Mouse (Mus musculus): ENCODE data around the gene Saal1. TPM values are rescaled to one million over a fixed set of nuclear protein-coding genes. Genes with fewer than 3 reads are reported as not detected.

Saal1 gene
- total RNA-seq, 2 experiments from 2014 or later = 7.1 to 9.9 TPM

Other genes starting within 250 kb of the Saal1 start
- gene Sergef, start 70.9 kb downstream of the Saal1 start, total RNA-seq (2015; ENCODE audit: low replicate concordance) = 4.6 TPM in 1 of 2 replicates, not detected in the other
- gene Sergef, start 70.9 kb downstream of the Saal1 start, total RNA-seq (2017; ENCODE audit: low replicate concordance) = 0.23 and 0.26 TPM in 2 replicates
- gene Tph1, start 38.1 kb downstream of the Saal1 start, total RNA-seq (2015; ENCODE audit: low replicate concordance) = not detected in 2 replicates
- gene Tph1, start 38.1 kb downstream of the Saal1 start, total RNA-seq (2017; ENCODE audit: low replicate concordance) = not detected in 2 replicates
- gene Saa3, start 5.0 kb upstream of the Saal1 start, total RNA-seq (2015; ENCODE audit: low replicate concordance) = not detected in 2 replicates
- gene Saa3, start 5.0 kb upstream of the Saal1 start, total RNA-seq (2017; ENCODE audit: low replicate concordance) = not detected in 2 replicates
- not detected in 2 replicates for gene Saa4, start 21.9 kb upstream of the Saal1 start, total RNA-seq (2015; ENCODE audit: low replicate concordance)
- gene Saa4, start 21.9 kb upstream of the Saal1 start, total RNA-seq (2017; ENCODE audit: low replicate concordance) = not detected in 2 replicates
- gene Saa1, start 32.3 kb upstream of the Saal1 start, total RNA-seq (2015; ENCODE audit: low replicate concordance) = not detected in 2 replicates
- not detected in 2 replicates for gene Saa1, start 32.3 kb upstream of the Saal1 start, total RNA-seq (2017; ENCODE audit: low replicate concordance)
- gene Saa2, start 41.1 kb upstream of the Saal1 start, total RNA-seq (2015; ENCODE audit: low replicate concordance) = not detected in 2 replicates
- not detected in 2 replicates for gene Saa2, start 41.1 kb upstream of the Saal1 start, total RNA-seq (2017; ENCODE audit: low replicate concordance)
- 7.2 and 9.2 TPM in 2 replicates for gene Hps5, start 85.4 kb upstream of the Saal1 start, total RNA-seq (2015; ENCODE audit: low replicate concordance)
- 19.8 and 29.9 TPM in 2 replicates for gene Hps5, start 85.4 kb upstream of the Saal1 start, total RNA-seq (2017; ENCODE audit: low replicate concordance)
- 16.2 and 28.5 TPM in 2 replicates for gene Gtf2h1, start 85.4 kb upstream of the Saal1 start, total RNA-seq (2015; ENCODE audit: low replicate concordance)
- gene Gtf2h1, start 85.4 kb upstream of the Saal1 start, total RNA-seq (2017; ENCODE audit: low replicate concordance) = 15.2 and 25.9 TPM in 2 replicates
- gene Ldha, start 130.8 kb upstream of the Saal1 start, total RNA-seq (2015; ENCODE audit: low replicate concordance) = 72.9 and 85.4 TPM in 2 replicates
- 29.2 and 59.4 TPM in 2 replicates for gene Ldha, start 130.8 kb upstream of the Saal1 start, total RNA-seq (2017; ENCODE audit: low replicate concordance)
- 2.2 TPM in 1 of 2 replicates, not detected in the other for gene Ldhc, start 150.5 kb upstream of the Saal1 start, total RNA-seq (2015; ENCODE audit: low replicate concordance)
- 0.64 TPM in 1 of 2 replicates, not detected in the other for gene Ldhc, start 150.5 kb upstream of the Saal1 start, total RNA-seq (2017; ENCODE audit: low replicate concordance)
- gene Tsg101, start 209.3 kb upstream of the Saal1 start, total RNA-seq (2015; ENCODE audit: low replicate concordance) = 75.7 and 78.4 TPM in 2 replicates
- gene Tsg101, start 209.3 kb upstream of the Saal1 start, total RNA-seq (2017; ENCODE audit: low replicate concordance) = 23.5 and 33.8 TPM in 2 replicates
- gene Uevld, start 247.8 kb upstream of the Saal1 start, total RNA-seq (2015; ENCODE audit: low replicate concordance) = 19.8 and 39.0 TPM in 2 replicates
- 28.6 and 35.1 TPM in 2 replicates for gene Uevld, start 247.8 kb upstream of the Saal1 start, total RNA-seq (2017; ENCODE audit: low replicate concordance)

All from erythroid progenitor cell, adult 5-6 weeks (primary cell).